Mouse (Mus musculus): ENCODE measurements around the gene Gm20532. TPM values are rescaled to one million over a fixed set of nuclear protein-coding genes. Genes with fewer than 3 reads are reported as not detected.
"Not testable (repeated sequence)": the region's sequence is repeated elsewhere in the genome, so short reads cannot be mapped to it uniquely, and the experiment has no call there.

Gm20532 gene
- polyA plus RNA-seq, 1 experiment from 2014 or later, result 0.28 TPM

- Histone ChIP-seq H3K4me2 (no peak overlapping the region), H3K36me3 (no peaks in the 10 kb centered on the region), H3K4me3 (no peak overlapping the region), H3K27me3 (replicated peaks) (no peaks in the 10 kb centered on the region), H3K9me3 (replicated peaks) (peaks cover 5% of the 10 kb centered on the region; the same call in 1 of the 2 replicates), H3K4me1 (replicated peaks) (no peaks in the 10 kb centered on the region), H3K9ac (no peak overlapping the region), H3K27ac (ENCODE audit: poor library complexity, severe bottlenecking) (no peak overlapping the region)
- ATAC-seq (ENCODE audit: insufficient number of reproducible peaks, low FRiP score), result no peak
- 62% methylated on average over 1 of the region's 1 CpGs for WGBS
Observed at GRCm38 (mm10) chr2:26654687-26655086, 68.2 kb downstream of the Gm20532 start.

GRCm38 (mm10) chr2:26657426-26657825 is 71.0 kb downstream of the Gm20532 start:
- peaks cover 10% of the 10 kb centered on the region for H3K4me1 ChIP-seq (replicated peaks)
- no peaks in the 10 kb centered on the region for H3K36me3 ChIP-seq
- peaks cover 3% of the 10 kb centered on the region; the same call in 1 of the 2 replicates for H3K27me3 ChIP-seq (replicated peaks)
- H3K9me3 ChIP-seq (replicated peaks), result peaks cover 5% of the 10 kb centered on the region; the same call in 1 of the 2 replicates
- 78% methylated on average over 2 of the region's 2 CpGs for WGBS
- no peak for ATAC-seq (ENCODE audit: insufficient number of reproducible peaks, low FRiP score)
- H3K4me2 ChIP-seq, result no peak overlapping the region
- H3K4me3 ChIP-seq, result no peak overlapping the region
- no peak overlapping the region for H3K27ac ChIP-seq (ENCODE audit: poor library complexity, severe bottlenecking)
- H3K9ac ChIP-seq, result no peak overlapping the region

- WGBS, result under 1% methylated on average over 17 of the region's 20 CpGs
- peaks cover 5% of the 10 kb centered on the region; the same call in 1 of the 2 replicates for H3K9me3 ChIP-seq (replicated peaks)
- H3K4me3 ChIP-seq, result peak overlapping the region; percentile 46
- H3K4me1 ChIP-seq (replicated peaks), result peaks cover 20% of the 10 kb centered on the region
- H3K36me3 ChIP-seq, result no peaks in the 10 kb centered on the region
- peak overlapping the region; percentile 80 for H3K4me2 ChIP-seq
- H3K27ac ChIP-seq (ENCODE audit: poor library complexity, severe bottlenecking), result no peak overlapping the region
- ATAC-seq (ENCODE audit: insufficient number of reproducible peaks, low FRiP score), result 0 out of 2 replicates have a peak, but pooled peaks have one; percentile 61
- peak overlapping the region; percentile 52; the same call in 1 of the 2 replicates for H3K9ac ChIP-seq
- peaks cover 4% of the 10 kb centered on the region; the same call in 1 of the 2 replicates for H3K27me3 ChIP-seq (replicated peaks)
Observed at GRCm38 (mm10) chr2:26661143-26661752, 74.8 kb downstream of the Gm20532 start.

GRCm38 (mm10) chr2:26661768-26662508 is 75.5 kb downstream of the Gm20532 start:
- WGBS, result 44% methylated on average over 29 of the region's 29 CpGs
- no peak overlapping the region for H3K27ac ChIP-seq (ENCODE audit: poor library complexity, severe bottlenecking)
- H3K27me3 ChIP-seq (replicated peaks), result peaks cover 4% of the 10 kb centered on the region; the same call in 1 of the 2 replicates
- H3K4me1 ChIP-seq (replicated peaks), result peaks cover 20% of the 10 kb centered on the region
- H3K36me3 ChIP-seq, result no peaks in the 10 kb centered on the region
- peaks cover 5% of the 10 kb centered on the region; the same call in 1 of the 2 replicates for H3K9me3 ChIP-seq (replicated peaks)
- H3K4me2 ChIP-seq, result peak overlapping the region; percentile 80
- peak overlapping the region; percentile 46 for H3K4me3 ChIP-seq
- H3K9ac ChIP-seq, result peak overlapping the region; percentile 52; the same call in 1 of the 2 replicates
- ATAC-seq (ENCODE audit: insufficient number of reproducible peaks, low FRiP score), result 0 out of 2 replicates have a peak, but pooled peaks have one; percentile 42

- 75% methylated on average over 13 of the region's 13 CpGs for WGBS
Observed at GRCm38 (mm10) chr2:26662509-26662882, 76.1 kb downstream of the Gm20532 start.

GRCm38 (mm10) chr2:26663112-26663511 is 76.7 kb downstream of the Gm20532 start:
- peak overlapping the region; percentile 2; the same call in 1 of the 2 replicates for H3K9ac ChIP-seq

More at GRCm38 (mm10) chr2:26662509-26662882, 76.1 kb downstream of the Gm20532 start:
- H3K27me3 ChIP-seq (replicated peaks), result peaks cover 4% of the 10 kb centered on the region; the same call in 1 of the 2 replicates
- H3K27ac ChIP-seq (ENCODE audit: poor library complexity, severe bottlenecking), result no peak overlapping the region
- H3K4me2 ChIP-seq, result no peak overlapping the region
- peaks cover 20% of the 10 kb centered on the region for H3K4me1 ChIP-seq (replicated peaks)
- no peaks in the 10 kb centered on the region for H3K36me3 ChIP-seq
- H3K9ac ChIP-seq, result no peak overlapping the region
- peaks cover 5% of the 10 kb centered on the region; the same call in 1 of the 2 replicates for H3K9me3 ChIP-seq (replicated peaks)
- no peak overlapping the region for H3K4me3 ChIP-seq
- no peak for ATAC-seq (ENCODE audit: insufficient number of reproducible peaks, low FRiP score)

GRCm38 (mm10) chr2:26663551-26663950 is 77.1 kb downstream of the Gm20532 start:
- not testable (repeated sequence) for H3K4me2 ChIP-seq; H3K27ac ChIP-seq (ENCODE audit: poor library complexity, severe bottlenecking); H3K9me3 ChIP-seq (replicated peaks); H3K36me3 ChIP-seq; ATAC-seq (ENCODE audit: insufficient number of reproducible peaks, low FRiP score); H3K4me3 ChIP-seq; H3K27me3 ChIP-seq (replicated peaks)
- 74% methylated on average over 1 of the region's 1 CpGs for WGBS
- Histone ChIP-seq H3K9ac (peak overlapping the region; percentile 2; the same call in 1 of the 2 replicates), H3K4me1 (replicated peaks) (peaks cover 20% of the 10 kb centered on the region)

More at GRCm38 (mm10) chr2:26663112-26663511, 76.7 kb downstream of the Gm20532 start:
- Histone ChIP-seq H3K27me3 (replicated peaks) (peaks cover 4% of the 10 kb centered on the region; the same call in 1 of the 2 replicates), H3K4me1 (replicated peaks) (peaks cover 20% of the 10 kb centered on the region), H3K4me3 (no peak overlapping the region), H3K4me2 (no peak overlapping the region), H3K9me3 (replicated peaks) (peaks cover 5% of the 10 kb centered on the region; the same call in 1 of the 2 replicates), H3K36me3 (no peaks in the 10 kb centered on the region), H3K27ac (ENCODE audit: poor library complexity, severe bottlenecking) (no peak overlapping the region)
- no peak for ATAC-seq (ENCODE audit: insufficient number of reproducible peaks, low FRiP score)
- 44% methylated on average over 10 of the region's 10 CpGs for WGBS

- no peak overlapping the region for H3K4me3 ChIP-seq
- no peaks in the 10 kb centered on the region for H3K9me3 ChIP-seq (replicated peaks)
- H3K4me2 ChIP-seq, result no peak overlapping the region
- no peak overlapping the region for H3K27ac ChIP-seq (ENCODE audit: poor library complexity, severe bottlenecking)
- H3K27me3 ChIP-seq (replicated peaks), result no peaks in the 10 kb centered on the region
- H3K36me3 ChIP-seq, result no peaks in the 10 kb centered on the region
- H3K9ac ChIP-seq, result no peak overlapping the region
- no peak for ATAC-seq (ENCODE audit: insufficient number of reproducible peaks, low FRiP score)
- H3K4me1 ChIP-seq (replicated peaks), result no peaks in the 10 kb centered on the region
Observed at GRCm38 (mm10) chr2:26668746-26669145, 82.3 kb downstream of the Gm20532 start.

GRCm38 (mm10) chr2:26671182-26671581 is 84.7 kb downstream of the Gm20532 start, which contains the start of gene Lcn4:
Lcn4 (minus strand) TSS chr2:26671282.
- Histone ChIP-seq H3K4me1 (replicated peaks) (no peaks in the 10 kb centered on the region), H3K4me3 (no peak within 1 kb of the TSS), H3K4me2 (no peak within 1 kb of the TSS), H3K9me3 (replicated peaks) (no peaks in the 10 kb centered on the region), H3K9ac (no peak within 1 kb of the TSS), H3K27me3 (replicated peaks) (no peaks in the 10 kb centered on the region), H3K27ac (ENCODE audit: poor library complexity, severe bottlenecking) (no peak within 1 kb of the TSS), H3K36me3 (no peaks in the 10 kb centered on the region)
- ATAC-seq (ENCODE audit: insufficient number of reproducible peaks, low FRiP score), result no peak
- 78% methylated on average over 3 of the region's 3 CpGs for WGBS
